ENCODE assay signal across 24 mouse cellular contexts in genomic region chr19:25426431-25426830, GRCm38 (mm10).
DNase-seq lines count a peak whose midpoint lies in the region; ATAC-seq and TF ChIP-seq lines count a peak whose summit lies in the region.
"Had no signal": no experiment of that assay in that cellular context is flagged by ENCODE, and none has a peak within 500 bp of the region (broad histone marks: within the 10 kb centered on the region; RNA-seq: fewer than 3 reads in every experiment).

No protein-coding gene starts in this region.

- no peaks in the 10 kb centered on the region for H3K4me1 ChIP-seq in embryonic facial prominence, embryonic 15.5 days
- H3K4me1 ChIP-seq in embryonic facial prominence, embryonic 10.5 days: peaks cover 7% of the 10 kb centered on the region; the same call in 1 of the 2 replicates
- H3K4me1 ChIP-seq in heart, embryonic 12.5 days (replicated peaks): peaks cover 30% of the 10 kb centered on the region
- H3K4me1 ChIP-seq in heart, postnatal 0 days (ENCODE audit: control insufficient read depth, insufficient read depth): peaks cover 7% of the 10 kb centered on the region
- no peaks in the 10 kb centered on the region for H3K4me1 ChIP-seq in stomach, postnatal 0 days (replicated peaks; ENCODE audit: control insufficient read depth, insufficient read depth)
- H3K4me1 ChIP-seq in forebrain, embryonic 15.5 days: no peaks in the 10 kb centered on the region
- H3K4me1 ChIP-seq: hindbrain, embryonic 10.5 days; limb, embryonic 13.5 days; liver, embryonic 12.5 days; midbrain, embryonic 12.5 days; stomach, embryonic 15.5 days had no signal

- no peak overlapping the region for H3K4me2 ChIP-seq in embryonic facial prominence, embryonic 15.5 days (replicated peaks)
- H3K4me2 ChIP-seq in heart, embryonic 12.5 days: no peak overlapping the region
- H3K4me2 ChIP-seq in heart, postnatal 0 days (ENCODE audit: low read depth, low read length): no peak overlapping the region
- no peak overlapping the region for H3K4me2 ChIP-seq in stomach, postnatal 0 days (replicated peaks; ENCODE audit: low read depth)
- no peak overlapping the region for H3K4me2 ChIP-seq in forebrain, embryonic 15.5 days (replicated peaks)
- H3K4me2 ChIP-seq: limb, embryonic 13.5 days; liver, embryonic 12.5 days; midbrain, embryonic 12.5 days; stomach, embryonic 15.5 days had no signal

- peak; percentile 29; the same call in 1 of the 2 replicates for TF ChIP-seq EP300 in heart, postnatal 0 days (IDR thresholded peaks at IDR 0.05; ENCODE audit: low read depth)
- TF ChIP-seq EP300 in stomach, postnatal 0 days (optimal IDR thresholded peaks at IDR 0.05): no peak

- DNase-seq in embryonic facial prominence, embryonic 10.5 days (ENCODE audit: low spot score): no peak
- DNase-seq in heart, postnatal 36 days: no peak
- peak; percentile 73 for DNase-seq in heart, postnatal 0 days (ENCODE audit: low spot score)
- DNase-seq in stomach, postnatal 0 days (ENCODE audit: low spot score): no peak
- no peak for DNase-seq in left cerebral cortex, postnatal 14 days (ENCODE audit: low spot score in 2 of 2)
- DNase-seq: adrenal gland, postnatal 25 days; cerebellum, adult 9-10 months; forebrain, postnatal 0 days; gastrocnemius, postnatal 36 days; kidney, adult 11 months; kidney, postnatal 4 days; lung, adult 18-20 months; lung, postnatal 10 days; right cerebral cortex, adult 18-20 months; right cerebral cortex, postnatal 4 days; thymus, adult 2 months had no signal

- no peak for ATAC-seq in embryonic facial prominence, embryonic 15.5 days (ENCODE audit: insufficient number of reproducible peaks, low FRiP score, low TSS enrichment, low read depth)
- 0 out of 2 replicates have a peak, but pooled peaks have one; percentile 37 for ATAC-seq in heart, embryonic 12.5 days (ENCODE audit: insufficient number of reproducible peaks, low FRiP score)
- ATAC-seq in heart, postnatal 0 days (ENCODE audit: insufficient read depth, low read depth): peak; percentile 82
- no peak for ATAC-seq in stomach, postnatal 0 days (ENCODE audit: low FRiP score, low TSS enrichment)
- ATAC-seq in forebrain, embryonic 15.5 days (replicated peaks): no peak
- ATAC-seq: forebrain, postnatal 0 days; liver, embryonic 12.5 days had no signal

- intact Hi-C loops in heart, postnatal 36 days (cut with DNase I): no loop called here
- intact Hi-C loops in left cerebral cortex, postnatal 14 days (cut with DNase I): no loop called here

- 0 out of 2 replicates have a peak overlapping the region, but pooled peaks have one; percentile 17 for H3K27ac ChIP-seq in embryonic facial prominence, embryonic 15.5 days (replicated peaks)
- H3K27ac ChIP-seq in embryonic facial prominence, embryonic 10.5 days (replicated peaks): no peak overlapping the region
- H3K27ac ChIP-seq in heart, embryonic 12.5 days (ENCODE audit: poor library complexity, severe bottlenecking): peak overlapping the region; percentile 81
- peak overlapping the region; percentile 87 for H3K27ac ChIP-seq in heart, postnatal 0 days (ENCODE audit: low read depth)
- H3K27ac ChIP-seq in stomach, postnatal 0 days (replicated peaks): peak overlapping the region; percentile 40; the same call in 1 of the 2 replicates
- no peak overlapping the region for H3K27ac ChIP-seq in forebrain, embryonic 15.5 days (replicated peaks)
- H3K27ac ChIP-seq: hindbrain, embryonic 10.5 days; limb, embryonic 13.5 days; liver, embryonic 12.5 days; midbrain, embryonic 12.5 days; stomach, embryonic 15.5 days had no signal

- H3K27me3 ChIP-seq in embryonic facial prominence, embryonic 15.5 days: no peaks in the 10 kb centered on the region
- H3K27me3 ChIP-seq in embryonic facial prominence, embryonic 10.5 days (replicated peaks; ENCODE audit: low read depth, poor library complexity, severe bottlenecking): no peaks in the 10 kb centered on the region
- no peaks in the 10 kb centered on the region for H3K27me3 ChIP-seq in heart, embryonic 12.5 days (replicated peaks)
- no peaks in the 10 kb centered on the region for H3K27me3 ChIP-seq in heart, postnatal 0 days (ENCODE audit: control insufficient read depth, insufficient read depth, low read length)
- no peaks in the 10 kb centered on the region for H3K27me3 ChIP-seq in stomach, postnatal 0 days (ENCODE audit: control insufficient read depth, insufficient read depth, low read length)
- no peaks in the 10 kb centered on the region for H3K27me3 ChIP-seq in forebrain, embryonic 15.5 days
- H3K27me3 ChIP-seq: limb, embryonic 13.5 days; liver, embryonic 12.5 days; midbrain, embryonic 12.5 days; stomach, embryonic 15.5 days had no signal

- no peak overlapping the region for H3K9ac ChIP-seq in embryonic facial prominence, embryonic 15.5 days
- no peak overlapping the region for H3K9ac ChIP-seq in heart, embryonic 12.5 days
- H3K9ac ChIP-seq in heart, postnatal 0 days (replicated peaks; ENCODE audit: low read depth, low read length): no peak overlapping the region
- H3K9ac ChIP-seq in stomach, postnatal 0 days (ENCODE audit: low read length): no peak overlapping the region
- H3K9ac ChIP-seq in forebrain, embryonic 15.5 days (replicated peaks): no peak overlapping the region
- H3K9ac ChIP-seq: forebrain, postnatal 0 days; limb, embryonic 13.5 days; liver, embryonic 12.5 days; midbrain, embryonic 12.5 days; stomach, embryonic 15.5 days had no signal

- WGBS in embryonic facial prominence, embryonic 15.5 days: 69% methylated on average over 5 of the region's 5 CpGs
- 92% methylated on average over 5 of the region's 5 CpGs for WGBS in embryonic facial prominence, embryonic 10.5 days
- WGBS in heart, embryonic 12.5 days: 41% methylated on average over 5 of the region's 5 CpGs
- WGBS in heart, postnatal 0 days: 30% methylated on average over 5 of the region's 5 CpGs
- WGBS in stomach, postnatal 0 days: 70% methylated on average over 5 of the region's 5 CpGs
- 89% methylated on average over 5 of the region's 5 CpGs for WGBS in forebrain, embryonic 15.5 days

- no peaks in the 10 kb centered on the region for H3K9me3 ChIP-seq in embryonic facial prominence, embryonic 15.5 days (replicated peaks)
- H3K9me3 ChIP-seq in embryonic facial prominence, embryonic 10.5 days: no peaks in the 10 kb centered on the region
- H3K9me3 ChIP-seq in heart, embryonic 12.5 days (replicated peaks): no peaks in the 10 kb centered on the region
- H3K9me3 ChIP-seq in heart, postnatal 0 days (replicated peaks; ENCODE audit: control insufficient read depth, low read length): no peaks in the 10 kb centered on the region
- no peaks in the 10 kb centered on the region for H3K9me3 ChIP-seq in stomach, postnatal 0 days (ENCODE audit: control insufficient read depth, low read length)
- H3K9me3 ChIP-seq in forebrain, embryonic 15.5 days: no peaks in the 10 kb centered on the region
- H3K9me3 ChIP-seq: hindbrain, embryonic 10.5 days; limb, embryonic 13.5 days; liver, embryonic 12.5 days; midbrain, embryonic 12.5 days; stomach, embryonic 15.5 days had no signal

- no peak; the same call in none of the 2 replicates for TF ChIP-seq CTCF in heart, postnatal 0 days (IDR thresholded peaks at IDR 0.05; ENCODE audit: low read depth)
- TF ChIP-seq CTCF in stomach, postnatal 0 days (IDR thresholded peaks at IDR 0.05; ENCODE audit: low read depth): peak; percentile 33

- no peak overlapping the region for H3K4me3 ChIP-seq in embryonic facial prominence, embryonic 15.5 days (replicated peaks)
- H3K4me3 ChIP-seq in embryonic facial prominence, embryonic 10.5 days: no peak overlapping the region
- no peak overlapping the region for H3K4me3 ChIP-seq in heart, embryonic 12.5 days
- no peak overlapping the region for H3K4me3 ChIP-seq in heart, postnatal 0 days (ENCODE audit: low read depth, low read length)
- H3K4me3 ChIP-seq in stomach, postnatal 0 days (ENCODE audit: low read depth, low read length): no peak overlapping the region
- H3K4me3 ChIP-seq in forebrain, embryonic 15.5 days: no peak overlapping the region
- H3K4me3 ChIP-seq: hindbrain, embryonic 10.5 days; limb, embryonic 13.5 days; liver, embryonic 12.5 days; midbrain, embryonic 12.5 days; stomach, embryonic 15.5 days had no signal

- H3K36me3 ChIP-seq in embryonic facial prominence, embryonic 15.5 days: peaks cover 26% of the 10 kb centered on the region
- H3K36me3 ChIP-seq in embryonic facial prominence, embryonic 10.5 days (replicated peaks): peaks cover 86% of the 10 kb centered on the region
- peaks cover 86% of the 10 kb centered on the region for H3K36me3 ChIP-seq in heart, embryonic 12.5 days
- H3K36me3 ChIP-seq in heart, postnatal 0 days (replicated peaks; ENCODE audit: control insufficient read depth, insufficient read depth, low read length): peaks cover 62% of the 10 kb centered on the region
- peaks cover 34% of the 10 kb centered on the region for H3K36me3 ChIP-seq in stomach, postnatal 0 days (ENCODE audit: control insufficient read depth, insufficient read depth, low read length)
- no peaks in the 10 kb centered on the region for H3K36me3 ChIP-seq in forebrain, embryonic 15.5 days

Comparison
In these comparisons a context has a peak if more than half of its experiments do, and no peak if none do; other contexts are left out.
1. H3K27ac ChIP-seq: peak in embryonic facial prominence, embryonic 15.5 days (single experiment), heart, embryonic 12.5 days (single experiment), heart, postnatal 0 days (single experiment) and stomach, postnatal 0 days (single experiment); none in embryonic facial prominence, embryonic 10.5 days (single experiment) and forebrain, embryonic 15.5 days (single experiment).
2. ATAC-seq: peak in heart, embryonic 12.5 days (single experiment) and heart, postnatal 0 days (single experiment); none in embryonic facial prominence, embryonic 15.5 days (single experiment), stomach, postnatal 0 days (single experiment) and forebrain, embryonic 15.5 days (single experiment).